Mouse (Mus musculus) limb, embryonic 11.5 days (tissue): ENCODE measurements at regions not wholly inside any gene's neighbourhood (a gene's known extent, or its start where the extent isn't known, plus 50 kb on each side); places are given as distances from the start of the nearest gene placed in this dataset.

Experiments used
- ATAC-seq: fragments of 200-750 bp; cut with Nextera tagmentation; 2 replicates; pipeline ENCODE4 v1.8.0; 2017; ENCODE audit warnings: low read depth; ENCODE audit not compliant: insufficient number of reproducible peaks, low FRiP score, low TSS enrichment
- DNase-seq: peaks from one replicate; pipeline ENCODE4 v3.0.0-alpha.2; 2015; ENCODE audit warnings: low spot score
- H3K27ac ChIP-seq: fragments of 300-500 bp; sonication (generic); replicated peaks from 2 replicates; pipeline ENCODE4 v1.5.1; 2014; ENCODE audit warnings: low read depth, mild to moderate bottlenecking, low read length
- H3K27me3 ChIP-seq: fragments of 300-500 bp; sonication (generic); 2 replicates; pipeline ENCODE4 v1.6.1; 2014; ENCODE audit warnings: mild to moderate bottlenecking, low read length, mixed read lengths; ENCODE audit not compliant: control insufficient read depth, insufficient read depth
- H3K36me3 ChIP-seq: fragments of 300-500 bp; sonication (generic); 2 replicates; pipeline ENCODE4 v1.6.1; 2014; ENCODE audit warnings: mild to moderate bottlenecking, low read length, moderate library complexity, mixed read lengths; ENCODE audit not compliant: control insufficient read depth, insufficient read depth
- H3K4me1 ChIP-seq: fragments of 300-500 bp; sonication (generic); 2 replicates; pipeline ENCODE4 v1.6.1; 2014; ENCODE audit warnings: low read length, mixed read lengths; ENCODE audit not compliant: control insufficient read depth, insufficient read depth
- H3K4me2 ChIP-seq: fragments of 300-500 bp; sonication (generic); 2 replicates; pipeline ENCODE4 v1.6.1; 2014; ENCODE audit warnings: low read depth, mild to moderate bottlenecking, moderate library complexity; ENCODE audit not compliant: severe bottlenecking
- H3K4me3 ChIP-seq: fragments of 300-500 bp; sonication (generic); 2 replicates; pipeline ENCODE4 v1.5.1; 2014; ENCODE audit warnings: low read depth, low read length
- H3K9ac ChIP-seq: fragments of 300-500 bp; sonication (generic); 2 replicates; pipeline ENCODE4 v1.6.1; 2014; ENCODE audit warnings: mild to moderate bottlenecking, low read length
- H3K9me3 ChIP-seq: fragments of 300-500 bp; sonication (generic); 2 replicates; pipeline ENCODE4 v1.6.1; 2016; ENCODE audit warnings: low read length; ENCODE audit not compliant: control insufficient read depth
- WGBS: fragments of 180-500 bp; shearing (Covaris S2); extraction: QIAGEN DNeasy Blood & Tissue Kit; methylation state at CpG from one replicate; pipeline ENCODE4 v1.1.7; 2014; 5-methylcytosine and 5-hydroxymethylcytosine counted together

DNA sequence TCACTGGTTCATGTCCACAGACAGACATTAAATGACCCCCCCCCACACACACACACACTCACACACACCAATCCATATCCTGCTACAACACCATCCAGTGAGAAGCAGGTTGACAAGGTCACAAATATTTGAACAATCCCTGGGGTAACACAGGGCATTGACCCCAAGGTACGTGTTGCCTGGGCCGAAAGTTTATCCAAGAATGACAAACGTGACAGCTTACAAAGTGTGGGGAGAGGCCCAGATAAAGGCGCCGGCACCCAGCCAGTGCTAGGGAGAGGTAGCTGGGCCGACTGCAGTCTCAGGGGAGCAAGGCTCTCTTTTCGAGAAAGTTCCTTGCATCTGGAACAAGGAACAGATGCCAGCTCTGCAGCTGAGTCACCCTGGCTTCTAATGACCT, 337.8 kb upstream of the Tbx3 start:
- H3K4me1 ChIP-seq = no peaks in the 10 kb centered on the region
- 43% methylated on average over 7 of the region's 7 CpGs for WGBS

DNA sequence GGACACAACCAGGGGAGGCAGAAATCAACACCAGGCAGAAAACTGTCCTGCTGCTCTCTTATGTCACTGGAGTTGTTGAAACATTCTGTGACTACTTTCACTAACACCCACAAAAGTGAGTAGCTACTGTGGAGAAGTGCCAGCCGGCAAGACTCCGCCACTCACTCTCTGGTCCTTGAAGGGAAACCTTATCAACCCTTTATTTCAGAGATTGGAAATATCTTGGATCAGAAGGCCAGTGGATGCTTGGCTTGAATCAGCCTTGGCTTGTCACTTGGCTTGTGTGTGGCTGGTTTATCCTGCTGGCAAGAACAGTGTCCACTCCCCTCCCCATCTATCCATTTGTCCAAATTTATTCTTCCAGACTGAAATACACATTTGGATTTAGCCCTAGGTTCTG, 335.3 kb upstream of the Tbx3 start:
- Histone ChIP-seq H3K27ac (no peak overlapping the region), H3K36me3 (no peaks in the 10 kb centered on the region), H3K4me2 (no peak overlapping the region), H3K9me3 (no peaks in the 10 kb centered on the region), H3K27me3 (peaks cover 5% of the 10 kb centered on the region), H3K4me3 (no peak overlapping the region), H3K9ac (no peak overlapping the region), H3K4me1 (no peaks in the 10 kb centered on the region)
- DNase-seq (no peak), ATAC-seq (no peak)
- WGBS = 93% methylated on average over 2 of the region's 2 CpGs

More for the DNA sequence above, 337.8 kb upstream of the Tbx3 start:
- Histone ChIP-seq H3K36me3 (no peaks in the 10 kb centered on the region), H3K27me3 (peaks cover 3% of the 10 kb centered on the region; the same call in 1 of the 2 replicates), H3K27ac (no peak overlapping the region), H3K9me3 (no peaks in the 10 kb centered on the region), H3K9ac (no peak overlapping the region), H3K4me2 (no peak overlapping the region), H3K4me3 (no peak overlapping the region)
- ATAC-seq = no peak
- no peak for DNase-seq

- WGBS = 68% methylated on average over 6 of the region's 6 CpGs
- no peak overlapping the region for H3K4me2 ChIP-seq
- no peak for ATAC-seq
- no peak overlapping the region for H3K9ac ChIP-seq
- H3K36me3 ChIP-seq = no peaks in the 10 kb centered on the region
- no peak overlapping the region for H3K4me3 ChIP-seq
- DNase-seq = no peak
- no peaks in the 10 kb centered on the region for H3K9me3 ChIP-seq
- peaks cover 7% of the 10 kb centered on the region for H3K27me3 ChIP-seq
- no peak overlapping the region for H3K27ac ChIP-seq
- H3K4me1 ChIP-seq = no peaks in the 10 kb centered on the region
Measured at GRCm38 (mm10) chr5:119335979-119336378, 334.5 kb upstream of the Tbx3 start.

DNA sequence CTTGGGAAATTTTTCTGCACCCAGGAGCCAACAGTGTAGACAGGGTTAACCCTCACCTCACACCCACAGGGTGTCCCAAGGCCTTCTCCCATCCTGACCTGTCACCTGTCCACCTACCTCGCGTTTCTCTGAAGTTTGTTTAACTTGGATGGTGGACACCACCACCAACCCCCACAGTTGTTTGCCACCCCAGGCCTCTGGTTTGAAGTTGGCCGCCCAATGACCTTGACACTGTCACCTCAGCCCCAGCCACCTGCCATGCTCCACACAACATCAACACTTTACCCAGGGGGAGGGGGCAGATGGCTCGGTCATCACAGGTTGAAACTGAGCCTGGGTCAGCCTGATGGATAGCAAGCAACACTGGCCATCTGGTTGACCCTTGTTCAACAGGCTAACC, 332.7 kb upstream of the Tbx3 start:
- Histone ChIP-seq H3K4me3 (no peak overlapping the region), H3K27ac (no peak overlapping the region), H3K4me2 (no peak overlapping the region), H3K9ac (no peak overlapping the region), H3K9me3 (no peaks in the 10 kb centered on the region), H3K27me3 (peaks cover 5% of the 10 kb centered on the region; the same call in 1 of the 2 replicates), H3K4me1 (no peaks in the 10 kb centered on the region), H3K36me3 (no peaks in the 10 kb centered on the region)
- DNase-seq (no peak), ATAC-seq (no peak)
- WGBS = 89% methylated on average over 4 of the region's 4 CpGs

- 95% methylated on average over 6 of the region's 6 CpGs for WGBS
- Histone ChIP-seq H3K36me3 (no peaks in the 10 kb centered on the region), H3K27me3 (peaks cover 5% of the 10 kb centered on the region; the same call in 1 of the 2 replicates), H3K9ac (no peak overlapping the region), H3K9me3 (no peaks in the 10 kb centered on the region), H3K27ac (no peak overlapping the region), H3K4me2 (no peak overlapping the region), H3K4me1 (no peaks in the 10 kb centered on the region), H3K4me3 (no peak overlapping the region)
- DNase-seq (no peak), ATAC-seq (no peak)
Measured at GRCm38 (mm10) chr5:119338711-119339110, 331.8 kb upstream of the Tbx3 start.

DNA sequence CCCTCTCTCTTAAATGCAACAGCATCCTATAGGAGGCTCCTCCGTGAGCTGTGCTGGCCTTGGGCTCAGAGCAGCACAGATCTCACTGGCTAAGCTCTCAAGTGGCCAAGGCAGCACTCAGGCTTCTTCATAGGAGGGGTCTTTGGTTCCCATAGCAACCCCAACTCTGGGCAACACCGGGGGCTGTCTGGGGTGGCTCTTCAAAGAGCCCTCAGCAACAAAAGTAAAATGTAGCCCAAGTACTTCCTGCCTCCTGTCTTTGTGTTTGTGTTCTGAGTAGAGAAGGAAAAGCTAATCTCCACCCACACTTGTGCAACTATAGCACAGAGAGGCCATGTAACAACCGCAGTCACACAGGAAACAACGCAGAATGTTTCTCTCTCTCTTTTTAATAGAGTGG, 322.2 kb upstream of the Tbx3 start:
- H3K27me3 ChIP-seq = peaks cover 20% of the 10 kb centered on the region
- H3K4me2 ChIP-seq = no peak overlapping the region
- no peak overlapping the region for H3K9ac ChIP-seq
- peaks cover 2% of the 10 kb centered on the region; the same call in 1 of the 2 replicates for H3K4me1 ChIP-seq
- ATAC-seq (no peak), DNase-seq (no peak)
- no peak overlapping the region for H3K27ac ChIP-seq
- H3K9me3 ChIP-seq = no peaks in the 10 kb centered on the region
- no peaks in the 10 kb centered on the region for H3K36me3 ChIP-seq
- no peak overlapping the region for H3K4me3 ChIP-seq
- WGBS = 59% methylated on average over 4 of the region's 4 CpGs

GRCm38 (mm10) chr5:119349395-119349794, 321.1 kb upstream of the Tbx3 start:
- Histone ChIP-seq H3K9ac (no peak overlapping the region), H3K36me3 (no peaks in the 10 kb centered on the region), H3K4me3 (no peak overlapping the region), H3K27ac (no peak overlapping the region), H3K27me3 (peaks cover 20% of the 10 kb centered on the region), H3K4me2 (no peak overlapping the region), H3K9me3 (no peaks in the 10 kb centered on the region), H3K4me1 (peaks cover 2% of the 10 kb centered on the region; the same call in 1 of the 2 replicates)
- ATAC-seq (no peak), DNase-seq (no peak)
- 62% methylated on average over 6 of the region's 6 CpGs for WGBS

DNA sequence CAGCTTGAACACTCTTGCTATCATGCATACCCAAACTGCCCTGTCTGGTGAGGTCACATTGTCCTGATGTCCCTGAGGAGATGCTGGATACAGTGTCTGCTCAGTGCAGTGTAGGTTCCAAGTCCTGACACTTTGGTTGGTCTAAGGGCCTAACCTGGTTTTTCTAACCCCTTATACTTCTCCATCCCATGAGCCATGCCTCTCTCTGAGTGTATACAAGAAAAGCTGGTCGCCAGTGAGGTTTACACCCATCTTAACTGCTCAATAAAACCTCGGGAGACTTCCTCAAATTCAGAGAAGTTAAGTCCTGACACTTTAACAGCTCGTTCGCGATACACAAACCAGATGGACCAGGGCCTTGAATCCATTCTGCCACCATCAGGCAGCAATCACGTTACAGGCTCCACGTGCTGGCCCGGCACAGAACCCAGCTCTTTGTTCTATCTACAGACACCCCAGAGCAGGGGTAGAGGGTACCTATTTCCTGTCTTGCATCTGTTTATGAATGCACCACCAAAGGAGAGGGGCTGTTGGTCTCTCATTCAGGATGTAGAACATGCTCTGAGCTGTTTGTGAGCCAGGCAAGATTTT, 320.0 kb upstream of the Tbx3 start:
- Histone ChIP-seq H3K36me3 (no peaks in the 10 kb centered on the region), H3K4me1 (peaks cover 2% of the 10 kb centered on the region; the same call in 1 of the 2 replicates), H3K4me3 (no peak overlapping the region), H3K27me3 (peaks cover 22% of the 10 kb centered on the region), H3K4me2 (no peak overlapping the region), H3K9me3 (no peaks in the 10 kb centered on the region), H3K27ac (no peak overlapping the region), H3K9ac (no peak overlapping the region)
- peak; percentile 73; the same call in 1 of the 2 replicates for ATAC-seq
- peak; percentile 85 for DNase-seq
- 11% methylated on average over 8 of the region's 8 CpGs for WGBS

DNA sequence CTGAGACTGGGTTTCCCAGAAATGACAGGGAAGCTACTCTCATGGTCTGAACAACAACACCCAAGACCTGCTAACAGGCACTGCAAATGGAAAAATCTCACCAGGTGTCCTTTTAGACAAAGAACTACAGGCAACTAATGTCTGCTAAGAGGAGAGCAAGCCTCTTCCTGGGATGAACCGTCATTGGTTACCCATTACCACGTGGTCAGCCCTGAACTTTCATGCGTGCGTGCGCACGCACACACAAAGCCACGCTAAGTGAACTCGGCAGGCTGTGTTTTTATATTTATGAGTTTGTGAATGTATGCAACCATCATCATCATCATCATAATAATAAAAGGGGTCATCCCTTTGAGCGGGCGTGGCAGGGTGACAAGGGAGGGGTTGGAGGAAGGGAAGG, 315.0 kb upstream of the Tbx3 start:
- ATAC-seq = no peak
- no peak overlapping the region for H3K4me3 ChIP-seq
- H3K36me3 ChIP-seq = no peaks in the 10 kb centered on the region
- no peaks in the 10 kb centered on the region for H3K9me3 ChIP-seq
- no peak overlapping the region for H3K27ac ChIP-seq
- H3K27me3 ChIP-seq = peaks cover 2% of the 10 kb centered on the region; the same call in 1 of the 2 replicates
- 91% methylated on average over 10 of the region's 10 CpGs for WGBS
- DNase-seq = no peak
- no peak overlapping the region for H3K9ac ChIP-seq
- no peak overlapping the region for H3K4me2 ChIP-seq
- H3K4me1 ChIP-seq = no peaks in the 10 kb centered on the region
